Mouse (Mus musculus): ENCODE results near the gene Cdh4.

Cdh4 gene

GRCm38 (mm10) chr2:179442191-179442540 lies at the start of gene Cdh4:
Cdh4 (plus strand) TSS chr2:179442431.
- DNase-seq (ENCODE audit: low spot score in 2 of 2), result peak; percentile 54 to 70

DNA sequence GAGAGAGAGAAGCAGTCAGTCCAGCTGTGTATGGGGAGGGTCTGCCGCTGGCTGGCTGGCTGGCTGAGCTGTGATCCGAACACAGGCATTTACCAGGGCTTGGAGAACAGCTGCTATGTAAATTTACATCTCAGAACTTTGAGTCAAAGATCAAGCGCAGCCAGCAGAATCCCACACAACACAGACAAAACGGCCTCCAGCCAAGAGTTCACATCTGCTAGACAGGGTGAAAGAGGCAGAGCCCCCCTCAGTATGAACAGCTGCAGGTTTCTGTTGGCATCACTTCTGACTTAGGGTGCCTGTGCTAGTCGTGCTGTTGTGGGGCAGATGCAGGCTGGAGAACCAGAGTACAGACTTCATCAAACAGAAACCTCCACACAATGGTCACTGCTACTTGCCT lies 46.8 kb upstream of the Cdh4 start:
- DNase-seq (ENCODE audit: low spot score in 2 of 2), result no peak

- DNase-seq (ENCODE audit: low spot score in 2 of 2), result no peak
Measured at GRCm38 (mm10) chr2:179399645-179400249, 42.5 kb upstream of the Cdh4 start.

- no peak for DNase-seq (ENCODE audit: low spot score in 2 of 2)
Measured at GRCm38 (mm10) chr2:179410866-179411561, 31.2 kb upstream of the Cdh4 start.

- DNase-seq (ENCODE audit: low spot score in 2 of 2), result no peak
Measured at GRCm38 (mm10) chr2:179412966-179413365, 29.3 kb upstream of the Cdh4 start.

- DNase-seq (ENCODE audit: low spot score in 2 of 2), result no peak
Measured at GRCm38 (mm10) chr2:179414253-179414652, 28.0 kb upstream of the Cdh4 start.

- DNase-seq (ENCODE audit: low spot score in 2 of 2), result no peak
Measured at GRCm38 (mm10) chr2:179414704-179415103, 27.5 kb upstream of the Cdh4 start.

DNA sequence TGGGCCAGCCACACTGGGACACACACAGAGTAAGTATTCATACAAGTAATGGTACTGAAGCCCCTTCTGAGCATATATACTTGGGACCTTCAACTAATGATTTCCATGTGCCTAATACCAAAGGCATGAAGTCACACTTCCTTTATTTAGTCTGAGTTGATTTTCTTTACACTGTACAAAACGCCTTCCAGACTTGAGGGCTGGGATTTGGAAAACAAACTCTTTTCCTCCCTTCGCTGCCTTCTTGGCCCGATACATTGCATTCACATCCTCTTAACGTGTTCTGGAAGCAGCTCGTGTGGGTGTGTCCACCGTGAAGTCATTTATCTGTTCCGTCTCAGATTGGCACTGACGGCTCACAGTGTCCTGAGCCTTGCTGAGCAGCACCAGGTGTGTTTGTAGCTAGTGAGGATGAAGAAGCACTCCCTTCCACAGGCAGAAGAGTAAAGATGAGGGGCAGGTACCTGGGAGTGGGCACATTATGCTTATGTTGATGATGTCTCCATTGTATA lies 26.3 kb upstream of the Cdh4 start:
- no peak for DNase-seq (ENCODE audit: low spot score in 2 of 2)

- no peak for DNase-seq (ENCODE audit: low spot score in 2 of 2)
Measured at GRCm38 (mm10) chr2:179416587-179417227, 25.5 kb upstream of the Cdh4 start.

DNA sequence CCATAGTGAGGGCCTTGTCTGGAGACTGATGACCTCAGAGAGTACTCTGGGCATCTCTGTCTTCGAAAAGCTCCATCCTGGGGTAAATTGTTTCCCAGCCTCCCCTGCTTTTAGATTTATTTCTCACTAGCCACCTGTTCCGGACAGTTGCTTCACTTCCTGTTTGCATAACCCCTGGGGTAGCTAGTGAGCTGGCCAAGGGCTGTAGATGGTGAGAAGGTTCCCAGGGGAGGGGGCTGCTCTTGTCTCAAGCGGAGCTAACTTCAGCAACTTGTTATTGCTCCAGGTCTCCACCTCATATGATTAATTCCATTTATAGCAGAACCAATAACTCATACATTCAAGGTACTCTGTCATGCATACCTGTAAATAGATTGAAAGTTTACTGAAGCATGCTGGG lies 16.6 kb upstream of the Cdh4 start:
- no peak for DNase-seq (ENCODE audit: low spot score in 2 of 2)

DNA sequence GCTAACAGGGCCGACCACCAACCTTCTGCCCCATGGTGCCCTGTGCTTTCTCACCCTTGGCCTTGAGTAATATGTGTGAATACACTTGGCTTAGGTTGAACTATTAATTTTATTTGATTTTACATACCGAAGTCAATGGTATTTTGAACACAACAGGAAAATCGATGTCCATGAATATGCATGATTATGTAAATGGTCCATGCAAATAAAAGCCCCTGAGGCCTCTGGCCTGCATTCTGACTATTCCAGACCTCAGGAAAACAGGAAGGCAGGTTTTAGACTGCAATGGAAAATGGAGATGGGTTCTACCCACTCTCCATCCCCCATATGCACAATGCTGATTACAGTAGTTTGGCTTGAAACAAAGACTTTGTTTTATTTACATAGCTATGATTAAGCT lies 13.3 kb upstream of the Cdh4 start:
- no peak for DNase-seq (ENCODE audit: low spot score in 2 of 2)

GRCm38 (mm10) chr2:179440161-179440560 lies 2.1 kb upstream of the Cdh4 start:
- no peak for DNase-seq (ENCODE audit: low spot score in 2 of 2)

DNA sequence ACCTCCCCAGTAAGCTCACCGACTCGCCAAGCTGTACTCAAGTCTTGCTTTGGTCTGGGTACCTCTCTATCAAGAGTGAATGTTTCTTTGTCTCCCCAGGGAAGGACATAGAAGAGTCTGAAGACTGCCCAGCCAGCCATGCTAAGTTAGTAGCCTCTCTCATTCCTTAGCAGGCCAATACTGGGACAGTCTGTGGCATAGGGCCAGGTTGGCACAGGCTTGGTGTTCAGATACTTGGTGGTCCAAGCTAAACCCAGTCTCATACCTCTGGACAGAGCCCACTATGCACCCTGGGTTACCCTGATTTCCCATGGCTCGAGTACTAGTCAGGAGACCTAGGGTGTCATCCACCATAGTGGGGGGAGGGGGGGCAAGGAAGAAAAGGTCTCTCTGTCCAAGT lies 1.1 kb upstream of the Cdh4 start:
- DNase-seq (ENCODE audit: low spot score in 2 of 2), result no peak

DNA sequence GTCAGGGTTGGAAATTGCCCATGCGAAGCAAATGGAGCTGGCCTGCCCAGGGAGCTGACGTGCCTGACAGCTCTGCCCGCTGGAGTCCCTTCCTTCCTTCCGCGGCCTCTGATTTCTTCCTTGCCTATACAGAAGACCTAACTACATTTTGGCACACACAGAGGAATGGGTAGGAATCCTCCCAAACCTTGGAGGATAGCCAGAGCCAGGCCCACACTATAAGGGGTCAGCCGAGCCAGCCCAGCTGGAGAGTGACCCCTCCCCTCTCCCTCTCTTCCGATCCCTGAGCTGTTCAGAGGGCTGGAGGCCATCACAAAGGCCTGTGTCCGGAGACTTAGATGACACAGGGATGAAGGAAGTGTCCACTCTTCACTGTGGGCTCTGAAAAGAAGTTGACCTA lies 514 bp upstream of the Cdh4 start:
- no peak for DNase-seq (ENCODE audit: low spot score in 2 of 2)

- peak in 1 of 2 experiments; percentile 8 for DNase-seq (ENCODE audit: low spot score in 2 of 2)
Measured at GRCm38 (mm10) chr2:179442541-179443225, 452 bp downstream of the Cdh4 start.

DNA sequence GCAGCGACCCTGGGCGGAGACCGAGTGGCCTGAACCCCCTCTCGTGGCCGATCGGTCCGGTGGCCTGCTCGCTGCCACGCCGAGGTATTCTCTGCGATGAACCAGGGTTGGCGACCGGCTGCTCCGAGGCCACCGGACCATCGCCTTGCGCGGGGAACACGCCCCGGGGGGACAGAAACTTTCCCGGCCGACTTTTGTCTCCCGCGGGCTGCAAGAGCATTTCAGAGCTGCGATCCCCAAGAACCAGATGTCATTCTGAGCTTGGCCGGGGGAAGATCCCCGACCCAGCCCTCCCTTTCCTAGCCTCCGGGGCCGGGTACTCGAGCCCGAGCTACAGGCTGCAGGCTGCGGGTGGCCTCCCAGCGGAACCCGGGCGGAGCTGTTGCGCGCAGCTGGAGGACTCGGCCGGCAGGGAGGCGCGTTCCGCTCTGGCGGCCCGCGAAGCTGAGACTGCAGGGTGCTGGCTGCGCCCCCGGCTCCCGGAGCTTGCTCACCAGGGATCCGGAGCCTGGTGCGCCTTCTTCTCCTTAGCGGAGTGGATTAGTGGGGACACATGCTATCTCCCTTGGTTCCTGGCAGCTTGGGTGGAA lies 1.1 kb downstream of the Cdh4 start:
- peak in 1 of 2 experiments; percentile 5 for DNase-seq (ENCODE audit: low spot score in 2 of 2)

DNA sequence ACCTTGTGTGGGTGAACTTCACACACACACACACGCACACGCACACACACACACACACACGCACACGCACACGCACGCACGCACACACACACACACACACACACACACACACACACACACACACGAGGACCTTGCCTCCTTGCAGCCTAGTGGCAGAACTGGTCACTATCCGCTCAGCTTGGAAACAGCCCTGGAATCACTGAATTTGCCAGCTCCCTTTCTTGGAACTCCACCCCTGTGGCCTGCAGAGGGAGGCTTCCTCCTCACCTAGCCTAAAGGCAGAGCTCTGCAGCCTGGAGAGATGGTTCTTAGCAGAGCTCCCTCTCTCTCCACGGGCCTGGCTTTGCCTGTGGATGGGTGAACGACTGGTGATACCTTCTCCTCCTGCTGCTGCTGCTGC lies 1.7 kb downstream of the Cdh4 start:
- DNase-seq (ENCODE audit: low spot score in 2 of 2), result no peak

DNA sequence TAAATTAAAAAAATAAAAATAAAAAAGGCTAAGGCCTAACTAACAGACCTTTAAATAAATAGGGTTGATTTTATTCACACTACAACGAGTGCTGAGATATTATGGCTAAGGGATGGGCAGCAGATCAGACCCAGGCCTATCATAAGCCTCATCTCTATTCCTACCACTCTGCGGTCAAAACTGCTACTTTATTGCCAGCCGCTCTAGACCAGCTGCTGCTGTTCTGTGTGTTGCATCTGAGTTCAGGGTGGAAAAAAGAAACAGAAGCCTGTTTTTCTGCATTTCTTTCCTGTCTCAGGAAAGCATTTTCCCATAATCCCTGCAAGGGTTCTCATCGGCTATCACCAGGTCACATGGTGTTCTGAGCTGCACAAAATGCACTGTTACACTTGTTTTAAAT lies 6.0 kb downstream of the Cdh4 start:
- DNase-seq (ENCODE audit: low spot score in 2 of 2), result no peak

GRCm38 (mm10) chr2:179449018-179449417 lies 6.8 kb downstream of the Cdh4 start:
- no peak for DNase-seq (ENCODE audit: low spot score in 2 of 2)

DNA sequence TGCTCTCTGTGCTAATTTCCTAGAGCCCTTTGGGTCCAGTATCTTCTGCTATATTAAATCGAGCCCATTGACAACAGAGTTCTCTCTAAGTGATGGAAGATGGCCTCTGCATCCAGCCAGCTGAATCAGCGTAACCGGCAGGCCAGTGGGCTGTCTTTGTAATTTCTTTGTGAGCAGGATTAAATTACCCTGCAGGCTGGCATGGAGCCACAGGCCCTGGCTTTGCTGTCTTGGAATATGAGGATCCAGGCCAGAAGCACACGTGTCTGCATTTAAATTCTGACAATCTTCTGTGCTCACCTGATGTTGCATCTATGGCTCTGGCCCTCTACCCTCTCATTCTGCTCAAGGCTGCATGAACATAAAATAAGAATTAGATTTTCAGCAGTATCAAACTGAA lies 17.0 kb downstream of the Cdh4 start:
- no peak for DNase-seq (ENCODE audit: low spot score in 2 of 2)

GRCm38 (mm10) chr2:179459606-179460005 lies 17.4 kb downstream of the Cdh4 start:
- no peak for DNase-seq (ENCODE audit: low spot score in 2 of 2)

GRCm38 (mm10) chr2:179463514-179463913 lies 21.3 kb downstream of the Cdh4 start:
- DNase-seq (ENCODE audit: low spot score in 2 of 2), result no peak

Data from heart, adult 9 months (tissue).